Mouse (Mus musculus): ENCODE measurements around the gene Sars.

DNA sequence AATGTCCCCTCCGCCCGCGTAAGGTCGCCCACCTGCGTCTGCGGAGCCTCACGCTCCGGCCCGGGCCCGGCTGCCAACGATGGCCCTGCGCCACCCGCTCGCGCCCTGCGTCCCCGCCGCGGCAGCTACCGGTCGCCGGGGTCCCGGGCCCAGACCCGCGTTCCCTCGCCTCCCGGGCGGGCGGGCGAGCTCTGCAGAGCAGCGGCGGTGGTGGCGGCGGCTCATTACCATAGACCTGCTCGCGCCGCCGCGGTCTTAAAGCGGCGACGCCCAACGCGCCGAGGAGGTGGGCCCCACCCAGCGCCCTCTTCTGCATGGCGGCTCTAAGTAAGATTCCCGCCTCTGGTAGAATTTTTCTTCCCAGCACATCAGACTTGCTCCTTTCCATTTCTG, 29.2 kb downstream of the Sars start:
- no peak for TF ChIP-seq POLR2A (IDR thresholded peaks at IDR 0.05; ENCODE audit: low read depth, low read length)
- TF ChIP-seq CTCF (IDR thresholded peaks at IDR 0.05; ENCODE audit: borderline replicate concordance, insufficient read depth, low read length): no peak
